Mouse (Mus musculus) v-Abl transformed pro-B cells (cell line): ENCODE data around the gene Plxna3.

Source experiments
- in situ Hi-C, 2 experiments: fragments of 400-800 bp; cut with MboI; formaldehyde crosslinking; loops; one replicate each; pipeline ENCODE4 v1.15.1; 2025; ENCODE audit not compliant: unreplicated experiment in 2 of 2

Gene Plxna3

GRCm38 (mm10) chrX:74328725-74329161 lies at the start of gene Plxna3:
Gene Plxna3, plus strand, starts transcription at chrX:74329066.
- in situ Hi-C loops = no loop called here

GRCm38 (mm10) chrX:74281041-74281731 lies 47.7 kb upstream of the Plxna3 start:
- in situ Hi-C loops = loop anchor here in 1 of 2 experiments (25.0 kb wide), 1 partner anchor 494 kb away; the partner anchor contains the start of genes Idh3g and Ssr4

- in situ Hi-C loops = loop anchor here in 1 of 2 experiments (25.0 kb wide), 1 partner anchor 495 kb away; the partner anchor contains the start of genes Idh3g and Ssr4
Measured at GRCm38 (mm10) chrX:74281732-74282394, 47.0 kb upstream of the Plxna3 start, which contains the start of the genes Taz and Dnase1l1. Gene Taz, plus strand, starts transcription at chrX:74281912. Gene Dnase1l1, minus strand, starts transcription at chrX:74282337.

GRCm38 (mm10) chrX:74282395-74283091 lies 46.3 kb upstream of the Plxna3 start:
- in situ Hi-C loops = loop anchor here in 1 of 2 experiments (25.0 kb wide), 1 partner anchor 495 kb away; the partner anchor contains the start of genes Idh3g and Ssr4

- in situ Hi-C loops = loop anchor here in 1 of 2 experiments (25.0 kb wide), 1 partner anchor 496 kb away; the partner anchor contains the start of genes Idh3g and Ssr4
Measured at GRCm38 (mm10) chrX:74283092-74283437, 45.8 kb upstream of the Plxna3 start.

GRCm38 (mm10) chrX:74293431-74293830 lies 35.4 kb upstream of the Plxna3 start:
- in situ Hi-C loops = loop anchor here in 1 of 2 experiments (25.0 kb wide), 1 partner anchor 506 kb away; the partner anchor contains the start of genes Idh3g and Ssr4

- in situ Hi-C loops = loop anchor here in 1 of 2 experiments (25.0 kb wide), 1 partner anchor 509 kb away; the partner anchor contains the start of genes Idh3g and Ssr4
Measured at GRCm38 (mm10) chrX:74296538-74297448, 32.1 kb upstream of the Plxna3 start, which contains the start of gene Atp6ap1. Gene Atp6ap1, plus strand, starts transcription at chrX:74297097.

- in situ Hi-C loops = loop anchor here in 1 of 2 experiments (25.0 kb wide), 1 partner anchor 511 kb away; the partner anchor contains the start of genes Idh3g and Ssr4
Measured at GRCm38 (mm10) chrX:74298348-74298747, 30.5 kb upstream of the Plxna3 start.

- in situ Hi-C loops = loop anchor here in 1 of 2 experiments (10.0 to 25.0 kb wide), 2 partner anchors 45 to 512 kb away; partner anchors contain the start of genes Emd, Idh3g and Ssr4
Measured at GRCm38 (mm10) chrX:74299721-74300120, 29.1 kb upstream of the Plxna3 start.

- in situ Hi-C loops = loop anchor here in 1 of 2 experiments (10.0 kb wide), 1 partner anchor 50 kb away; the partner anchor contains the start of gene Emd
Measured at GRCm38 (mm10) chrX:74304867-74305700, 23.8 kb upstream of the Plxna3 start, which contains the start of gene Gdi1. Gene Gdi1, plus strand, starts transcription at chrX:74304998.

- in situ Hi-C loops = no loop called here
Measured at GRCm38 (mm10) chrX:74312540-74313464, 16.1 kb upstream of the Plxna3 start, which contains the start of gene Fam50a. Gene Fam50a, plus strand, starts transcription at chrX:74313033.

GRCm38 (mm10) chrX:74329215-74329671 lies 377 bp downstream of the Plxna3 start:
- in situ Hi-C loops = no loop called here

- in situ Hi-C loops = no loop called here
Measured at GRCm38 (mm10) chrX:74330166-74330930, 1.5 kb downstream of the Plxna3 start.

GRCm38 (mm10) chrX:74352645-74353466 lies 24.0 kb downstream of the Plxna3 start:
- in situ Hi-C loops = no loop called here

- in situ Hi-C loops = no loop called here
Measured at GRCm38 (mm10) chrX:74353467-74353770, 24.6 kb downstream of the Plxna3 start, which contains the start of gene Lage3. Gene Lage3, minus strand, starts transcription at chrX:74353618.
